Mouse (Mus musculus) kidney, postnatal 10 days (tissue): ENCODE measurements at regions not wholly inside any gene's neighbourhood (a gene's known extent, or its start where the extent isn't known, plus 50 kb on each side); places are given as distances from the start of the nearest gene placed in this dataset.

Source experiments
- DNase-seq: peaks from one replicate; pipeline ENCODE4 v3.0.0; 2021; ENCODE audit warnings: mixed read lengths

DNA sequence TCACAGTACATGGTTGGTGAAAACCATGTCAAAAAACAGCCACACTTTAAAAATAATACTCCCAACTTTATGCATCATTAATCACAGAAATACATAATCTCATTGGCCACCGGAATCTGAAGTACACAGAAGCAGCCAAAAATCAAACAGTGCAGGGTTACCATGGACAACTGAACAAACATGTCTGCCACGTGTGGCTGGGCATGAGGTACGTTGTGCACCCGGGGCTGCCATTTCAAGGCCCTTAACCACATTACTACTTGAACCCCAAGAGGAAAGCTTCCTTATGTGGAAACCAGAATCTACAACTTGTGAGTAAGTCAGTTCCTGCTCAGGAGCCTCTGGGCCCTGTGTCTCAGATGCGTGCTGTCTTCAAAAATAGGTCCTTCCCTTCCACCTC lies 289.9 kb downstream of the Fam49a start:
- peak; percentile 13 for DNase-seq

DNA sequence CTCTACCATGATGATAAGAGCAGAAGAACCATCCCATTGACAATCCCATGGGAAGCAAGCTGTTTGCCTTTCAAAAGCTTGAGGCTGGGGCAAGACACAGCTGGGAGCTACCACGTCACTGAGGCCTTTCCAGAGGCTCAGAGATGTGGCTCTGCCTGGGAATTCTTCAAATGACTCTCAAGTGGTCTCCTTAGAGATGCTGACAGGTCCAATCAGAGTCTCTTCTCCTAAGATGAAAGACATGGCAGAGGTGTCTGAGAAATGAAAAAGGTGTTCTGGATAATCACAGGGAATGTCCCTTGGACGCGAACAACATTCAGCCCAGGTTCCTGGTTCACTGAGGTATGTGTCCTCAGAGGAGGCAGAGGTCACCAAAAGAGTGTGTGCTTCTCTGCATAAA lies 287.7 kb downstream of the Fam49a start:
- DNase-seq: no peak

DNA sequence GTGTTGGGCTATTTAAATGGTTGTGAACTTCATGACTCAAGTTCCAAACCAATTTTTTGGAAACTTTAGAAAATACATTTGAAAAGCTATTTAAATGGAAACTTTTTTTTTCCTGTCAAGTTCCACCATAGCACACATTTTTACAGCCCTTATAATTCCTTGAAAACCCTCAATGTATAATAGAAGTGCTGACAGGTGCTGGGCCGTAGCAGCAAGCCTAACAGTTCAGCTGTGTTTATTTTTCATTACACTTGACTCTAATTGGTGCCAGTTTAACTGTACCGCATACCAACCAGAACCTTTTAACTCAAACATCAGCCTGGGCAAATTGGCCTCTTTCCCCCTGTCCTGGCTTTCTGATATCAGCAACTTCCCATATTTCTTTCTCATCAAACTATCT lies 286.7 kb downstream of the Fam49a start:
- no peak for DNase-seq

DNA sequence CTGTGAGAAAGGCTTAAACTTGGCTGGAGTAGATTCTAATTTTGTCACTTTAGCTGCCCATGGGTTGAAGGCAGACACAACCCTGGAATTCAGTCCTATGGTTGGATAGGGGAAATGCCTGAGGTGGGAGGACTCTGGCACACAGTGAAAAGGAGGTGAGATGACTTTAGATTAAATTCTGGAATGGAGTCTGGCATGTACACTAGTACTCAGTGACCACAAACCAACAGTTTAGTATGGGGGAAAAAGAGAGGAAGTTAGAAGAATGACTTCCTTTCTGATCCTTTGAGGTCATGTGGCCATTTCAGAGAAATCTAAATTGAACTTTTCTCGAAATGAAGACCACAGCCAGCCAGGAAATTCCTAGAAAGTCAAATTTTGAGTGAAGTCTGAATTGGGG lies 285.5 kb downstream of the Fam49a start:
- DNase-seq: no peak

DNA sequence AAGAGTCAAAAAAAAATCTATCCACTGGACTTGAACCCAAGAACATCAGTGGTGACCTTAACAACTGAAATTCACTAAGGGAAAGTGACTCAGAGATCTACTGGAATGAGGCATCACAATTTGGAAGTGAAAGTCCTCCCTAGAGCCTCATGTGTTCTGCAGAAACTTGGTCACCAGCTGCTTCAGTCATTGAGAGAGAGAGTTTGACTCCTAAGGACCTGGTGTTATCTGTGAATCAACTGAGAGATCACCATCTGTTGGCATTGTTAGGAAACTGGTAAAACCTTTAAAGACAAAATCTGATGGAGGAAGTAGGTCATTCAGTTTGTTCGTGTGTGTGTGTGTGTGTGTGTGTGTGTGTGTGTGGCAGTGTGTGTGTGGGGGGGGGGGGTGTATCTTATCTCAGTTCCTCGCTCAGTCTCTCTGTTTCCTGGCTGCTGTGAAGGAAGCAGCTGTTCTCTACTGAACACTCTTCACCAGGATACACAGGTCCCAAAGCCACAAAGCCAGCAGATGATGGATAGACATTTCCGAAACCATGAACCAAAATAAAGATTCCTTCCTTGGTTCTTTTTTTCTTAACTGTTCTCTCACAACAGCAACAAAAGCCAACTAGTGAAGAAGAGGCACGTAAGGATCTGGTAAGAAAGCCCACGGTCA lies 284.6 kb downstream of the Fam49a start:
- DNase-seq: no peak

DNA sequence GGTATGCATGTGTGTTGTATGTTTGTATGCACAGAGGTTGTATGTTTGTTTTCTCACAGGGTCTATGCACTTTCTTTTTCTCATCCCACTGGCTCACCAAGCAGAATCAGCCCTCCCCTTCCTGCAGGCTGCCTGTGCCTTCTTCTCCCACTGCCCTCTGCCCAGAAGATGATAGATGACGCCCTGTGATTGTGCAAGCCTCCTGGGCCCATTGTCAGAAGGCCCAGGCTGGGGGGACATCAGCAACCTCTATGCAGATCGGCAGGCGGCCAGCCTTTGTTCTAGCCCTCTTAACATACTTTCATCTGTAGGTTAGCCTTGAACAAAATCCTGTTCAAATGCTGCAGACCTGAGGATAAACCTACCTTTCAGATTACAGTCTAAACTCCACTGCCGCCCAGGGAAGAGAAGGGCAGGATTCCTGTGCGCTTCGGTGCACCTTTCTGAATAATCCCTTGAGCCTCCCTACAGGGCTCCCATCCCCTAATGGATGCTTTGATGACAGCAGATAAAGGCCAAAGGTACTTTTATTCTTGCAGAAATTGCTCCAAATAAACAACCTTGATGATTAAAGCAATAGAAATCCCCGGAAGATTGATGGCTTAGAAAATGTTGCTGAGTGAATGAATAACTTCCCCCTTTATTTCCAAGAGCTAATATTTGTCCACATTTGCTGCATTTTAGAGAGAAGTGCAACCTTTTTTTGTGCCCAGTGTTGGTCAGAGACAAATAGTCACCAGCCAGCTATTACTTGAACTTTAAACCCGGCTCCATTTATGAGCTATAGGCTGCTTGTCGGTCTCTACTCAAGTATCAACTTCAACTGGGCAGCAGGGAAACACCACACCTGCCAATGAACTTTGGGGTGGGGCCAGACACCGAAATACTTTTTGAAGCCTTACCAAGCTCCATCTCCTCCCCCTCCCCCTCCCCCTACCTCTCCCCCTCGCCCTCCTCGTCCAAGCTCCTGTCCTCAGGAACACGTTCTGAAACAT lies 279.4 kb downstream of the Fam49a start:
- peak; percentile 44 for DNase-seq

DNA sequence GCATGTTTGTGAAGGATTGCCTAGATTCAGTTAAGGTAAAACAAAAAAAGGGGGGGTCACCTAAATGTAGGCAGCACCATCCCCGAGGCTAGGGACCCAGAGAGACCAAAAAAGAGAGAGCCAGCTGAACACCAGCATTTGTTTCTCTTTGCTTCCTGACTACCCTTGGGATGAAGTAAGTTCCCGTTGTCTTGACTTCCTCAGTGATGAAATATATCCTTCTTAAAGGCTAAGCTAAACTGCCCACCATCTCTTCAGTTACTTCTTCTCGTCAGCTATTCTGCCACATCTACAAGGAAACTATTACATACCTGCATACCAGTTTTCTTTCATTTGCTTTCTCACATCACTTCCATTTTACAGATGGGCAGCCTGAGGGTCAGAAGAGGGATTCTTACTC lies 277.4 kb downstream of the Fam49a start:
- DNase-seq: no peak

DNA sequence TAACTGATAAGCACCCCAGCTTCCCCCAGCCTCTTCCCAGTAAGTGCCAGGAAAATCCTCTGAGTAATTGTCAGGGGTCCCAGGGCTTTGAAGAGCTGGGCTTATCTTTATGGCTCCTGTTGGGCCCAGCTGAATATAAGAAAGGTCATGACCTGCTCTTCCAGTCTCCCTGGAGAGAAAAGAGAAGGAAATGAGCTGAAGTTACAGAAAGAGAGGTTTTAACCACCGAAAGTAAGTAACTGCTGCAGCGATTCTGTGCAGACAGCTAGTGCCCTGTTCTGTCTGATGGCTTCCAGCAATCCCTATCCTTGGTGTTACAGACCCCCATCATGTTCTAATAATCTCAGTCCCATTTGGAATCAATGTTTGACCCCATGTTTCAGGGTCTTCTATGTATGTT lies 272.8 kb downstream of the Fam49a start:
- no peak for DNase-seq

DNA sequence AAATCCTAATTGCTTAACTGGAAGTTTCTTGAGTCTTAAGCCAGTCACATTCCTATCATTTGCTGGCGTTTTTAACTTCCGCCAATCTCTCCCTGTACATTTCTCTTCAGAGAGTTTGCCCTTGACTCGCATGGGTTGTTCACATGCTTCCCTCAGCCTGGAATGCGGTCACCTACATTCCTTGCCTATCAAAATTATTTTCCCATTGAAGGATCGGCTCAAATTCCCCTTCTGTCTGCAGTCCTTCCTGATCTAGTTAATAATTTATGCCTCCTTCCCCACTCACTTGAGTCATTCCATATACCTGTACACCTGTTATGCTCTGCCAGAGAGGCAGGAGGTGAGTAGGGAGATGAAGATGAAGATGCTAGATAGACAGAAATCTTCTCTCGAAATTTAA lies 268.9 kb downstream of the Fam49a start:
- peak; percentile 23 for DNase-seq

DNA sequence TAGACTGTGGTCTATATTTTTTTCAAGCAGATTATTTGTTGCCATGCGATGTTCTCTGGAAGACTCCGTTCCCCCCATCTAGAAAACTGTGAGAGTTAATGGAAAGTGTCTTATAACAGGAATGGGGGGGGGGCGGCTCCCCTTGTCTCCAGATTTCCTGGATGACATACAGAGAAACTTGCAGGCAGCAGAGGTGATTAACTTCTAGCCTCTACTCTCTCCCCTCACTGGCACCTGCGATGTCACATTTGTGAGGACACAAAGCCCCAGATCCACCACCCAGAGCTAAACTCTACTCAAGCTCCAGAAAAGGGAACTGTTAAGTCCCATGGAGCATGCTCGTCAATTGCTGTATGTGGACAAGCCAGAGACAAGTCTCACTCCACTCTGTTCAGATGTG lies 267.6 kb downstream of the Fam49a start:
- DNase-seq: no peak

DNA sequence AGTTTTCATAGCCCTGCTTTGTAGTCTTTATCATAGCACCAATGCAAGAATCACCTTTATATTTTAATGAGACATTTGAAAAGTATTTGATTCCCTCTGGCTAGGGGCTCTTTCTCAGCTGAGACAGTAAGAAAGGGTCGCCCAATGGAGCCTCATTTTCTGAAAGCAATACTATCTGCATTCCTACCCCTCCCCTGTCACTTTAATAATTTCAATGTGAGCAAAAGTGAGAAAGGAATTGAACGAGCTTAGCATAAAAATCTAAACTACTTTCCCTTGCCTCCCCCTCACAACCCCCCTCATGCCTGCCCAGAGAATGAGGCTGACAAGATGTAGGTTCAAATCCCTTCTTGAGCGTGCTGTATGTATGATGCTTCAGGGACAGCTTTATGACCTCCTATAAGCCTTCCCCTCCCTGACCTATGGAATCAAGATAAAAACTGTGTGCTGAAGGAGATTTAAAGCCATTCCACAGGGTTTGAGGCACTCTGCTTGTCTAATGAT lies 266.6 kb downstream of the Fam49a start:
- no peak for DNase-seq

DNA sequence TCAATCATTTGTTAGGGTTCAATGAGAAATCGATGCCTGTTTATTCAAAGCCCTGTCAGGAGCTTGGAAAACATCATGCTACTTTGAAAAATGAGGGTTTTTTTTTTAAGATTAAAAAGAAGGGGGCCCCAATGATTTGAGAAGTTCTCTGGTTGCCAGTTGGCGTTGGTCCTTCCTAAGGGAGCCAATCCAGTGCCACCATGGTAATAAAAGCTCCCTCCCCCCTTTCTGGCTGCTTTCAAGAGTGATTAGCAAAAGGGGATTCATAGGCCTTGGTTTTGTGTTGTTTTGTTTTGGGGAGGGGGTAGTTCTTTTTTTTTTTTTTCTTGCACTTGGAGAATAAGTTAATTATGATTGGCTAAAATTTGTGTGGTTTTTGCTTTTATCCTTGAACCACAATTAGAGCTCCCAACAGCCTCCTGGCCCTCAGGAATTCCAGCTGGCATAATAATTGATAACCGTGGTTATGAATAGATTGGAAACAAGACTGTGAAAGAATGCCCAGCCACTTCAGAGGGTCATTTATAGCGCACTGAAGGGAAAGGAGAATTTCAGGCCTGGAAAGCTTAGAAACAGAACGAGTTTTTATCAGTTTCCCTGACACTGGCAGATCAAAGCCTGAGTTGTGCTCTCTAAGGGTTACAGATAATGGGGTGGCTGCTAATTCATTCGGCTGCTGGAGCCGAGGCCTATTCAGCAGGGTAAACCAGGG lies 266.0 kb downstream of the Fam49a start:
- no peak for DNase-seq

DNA sequence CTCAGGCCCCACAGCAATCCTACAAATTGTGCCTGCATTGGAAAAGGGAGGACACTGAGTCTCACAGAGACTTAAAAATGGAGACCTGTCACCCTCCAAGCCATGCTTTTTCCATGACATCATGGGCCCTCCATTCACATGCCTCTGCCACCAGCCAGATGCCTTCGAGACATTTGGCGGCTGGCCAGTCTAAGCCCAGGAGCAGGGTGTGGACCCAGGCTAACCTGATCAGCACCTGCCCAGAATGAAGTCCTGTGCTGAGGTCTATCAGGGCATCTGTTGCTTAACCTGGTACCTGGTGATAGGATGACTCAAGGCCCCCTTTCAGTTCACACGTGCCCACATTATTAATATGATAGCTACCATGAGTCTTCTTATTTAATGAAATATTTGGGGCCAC lies 265.4 kb downstream of the Fam49a start:
- peak; percentile 51 for DNase-seq

DNA sequence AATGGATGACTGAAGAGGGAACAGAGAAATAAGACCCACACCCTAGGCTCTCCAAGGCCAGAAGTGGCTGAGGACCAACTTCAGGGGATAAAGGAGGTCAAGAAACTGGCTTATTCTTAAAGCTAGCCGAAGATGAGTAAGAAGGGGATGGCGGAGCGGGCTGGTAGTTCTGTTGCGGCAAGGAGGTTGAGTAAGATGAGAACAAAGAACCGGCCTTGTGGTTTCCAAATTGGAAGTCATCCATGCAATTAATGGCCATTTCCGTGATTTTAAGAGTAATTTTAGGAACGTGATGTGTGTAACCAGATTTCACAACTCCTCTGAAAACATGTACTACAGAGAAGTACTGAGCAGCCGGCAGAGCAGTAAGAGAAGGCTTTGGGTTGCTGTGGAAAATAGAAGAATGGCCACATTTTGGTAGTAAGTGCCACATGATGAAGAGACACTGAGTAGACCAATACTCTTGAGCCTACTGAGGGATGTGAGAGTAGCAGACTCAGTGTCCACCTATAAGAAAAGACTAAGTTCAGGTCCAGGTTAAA lies 258.4 kb downstream of the Fam49a start:
- no peak for DNase-seq

DNA sequence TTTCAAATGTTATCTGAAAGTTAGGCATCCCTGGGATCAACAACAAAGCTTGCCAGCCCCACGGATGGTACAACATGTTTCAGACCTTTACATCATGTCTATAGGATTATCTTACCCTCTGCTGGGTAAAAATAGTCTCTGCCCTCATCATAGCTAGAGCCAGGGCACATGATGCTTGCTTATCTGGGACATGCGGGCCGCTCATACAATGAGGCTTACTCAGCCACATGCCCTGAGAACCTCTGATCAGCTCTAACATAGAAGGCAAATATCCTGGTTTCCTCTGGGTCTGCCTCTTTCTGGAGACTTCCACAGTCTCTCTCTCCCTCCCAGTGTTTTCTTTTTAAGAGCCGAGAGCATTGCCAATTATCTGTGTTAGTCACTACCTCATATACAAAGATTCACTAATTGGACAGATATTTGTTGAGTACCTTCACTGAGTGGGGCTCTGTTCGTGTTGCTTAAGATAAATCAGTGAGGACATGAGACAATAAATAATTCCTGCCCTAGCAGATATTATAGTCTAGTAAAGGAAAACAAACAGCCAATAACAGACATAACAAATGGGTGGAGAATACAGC lies 256.6 kb downstream of the Fam49a start:
- no peak for DNase-seq

DNA sequence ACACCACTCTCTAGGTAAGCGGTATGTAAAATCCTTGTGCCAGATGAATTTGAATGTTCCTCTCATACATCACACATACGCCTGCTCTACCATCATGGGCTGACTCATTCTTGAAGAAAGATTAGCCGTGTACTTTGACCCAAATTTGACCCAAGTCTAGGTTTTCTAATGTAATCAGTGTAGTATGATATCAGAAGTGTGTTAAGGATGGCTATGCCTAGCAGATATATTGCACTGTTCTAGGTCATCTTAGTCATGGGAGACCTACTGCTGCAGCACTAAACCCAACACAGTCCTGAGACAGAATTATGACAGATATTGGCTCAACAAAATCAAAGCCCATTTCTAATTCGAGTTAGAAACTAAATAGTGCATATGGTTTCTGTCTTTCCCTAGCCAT lies 255.1 kb downstream of the Fam49a start:
- DNase-seq: no peak

DNA sequence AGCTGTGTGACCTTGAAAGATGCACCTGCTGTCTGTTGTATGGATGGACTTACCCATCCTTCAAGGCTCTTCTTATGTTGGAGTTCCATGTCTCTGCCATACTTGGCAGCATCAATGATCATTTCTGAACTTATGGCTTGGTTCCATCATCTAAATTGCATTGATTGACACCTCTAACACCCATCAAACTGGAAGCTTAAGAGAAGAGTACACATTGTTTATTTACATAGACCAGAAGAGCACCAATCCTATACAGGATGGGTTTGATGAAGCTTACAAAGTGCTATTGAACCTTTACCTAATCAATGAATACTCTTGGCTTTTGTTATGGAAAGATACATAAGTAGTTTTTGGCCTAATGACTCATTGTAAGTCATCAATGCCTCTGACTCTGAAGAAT lies 248.8 kb downstream of the Fam49a start:
- no peak for DNase-seq

DNA sequence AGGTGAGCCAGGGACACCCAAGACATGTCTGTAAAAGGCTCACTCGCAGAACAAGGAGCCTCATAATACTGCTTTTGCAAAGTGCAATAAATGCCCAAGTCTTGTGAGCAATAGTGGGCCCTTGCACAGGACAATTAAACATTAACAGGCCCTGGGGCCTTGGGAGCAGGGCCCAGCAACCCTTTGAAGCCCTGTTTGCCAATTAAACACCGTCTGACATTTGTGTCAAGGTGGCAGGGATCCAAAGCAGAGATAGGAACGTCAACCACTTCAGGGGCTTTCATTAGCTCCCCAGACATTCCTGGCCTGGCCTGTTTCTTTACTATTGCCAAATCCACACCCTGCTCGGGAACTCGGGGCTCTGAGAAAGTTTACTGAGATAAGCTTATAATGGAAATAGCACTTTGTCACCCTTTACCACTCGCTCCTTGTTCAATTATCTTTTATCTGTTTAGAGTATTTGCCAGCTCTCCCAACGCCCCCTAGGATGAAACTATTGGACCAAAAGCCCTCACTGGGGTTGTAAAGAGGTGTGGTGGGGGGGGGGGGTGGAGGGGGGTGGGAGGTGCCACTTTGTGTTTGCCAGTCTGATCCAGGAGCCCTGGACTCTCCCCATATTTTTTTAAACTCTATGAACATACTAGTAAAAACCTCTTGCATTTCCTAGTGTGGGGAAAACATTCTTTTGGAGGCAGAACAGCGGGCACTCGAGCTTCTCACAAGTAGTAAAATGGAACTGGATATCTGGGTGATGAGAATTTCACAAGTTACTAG lies 247.4 kb downstream of the Fam49a start:
- DNase-seq: peak; percentile 64

DNA sequence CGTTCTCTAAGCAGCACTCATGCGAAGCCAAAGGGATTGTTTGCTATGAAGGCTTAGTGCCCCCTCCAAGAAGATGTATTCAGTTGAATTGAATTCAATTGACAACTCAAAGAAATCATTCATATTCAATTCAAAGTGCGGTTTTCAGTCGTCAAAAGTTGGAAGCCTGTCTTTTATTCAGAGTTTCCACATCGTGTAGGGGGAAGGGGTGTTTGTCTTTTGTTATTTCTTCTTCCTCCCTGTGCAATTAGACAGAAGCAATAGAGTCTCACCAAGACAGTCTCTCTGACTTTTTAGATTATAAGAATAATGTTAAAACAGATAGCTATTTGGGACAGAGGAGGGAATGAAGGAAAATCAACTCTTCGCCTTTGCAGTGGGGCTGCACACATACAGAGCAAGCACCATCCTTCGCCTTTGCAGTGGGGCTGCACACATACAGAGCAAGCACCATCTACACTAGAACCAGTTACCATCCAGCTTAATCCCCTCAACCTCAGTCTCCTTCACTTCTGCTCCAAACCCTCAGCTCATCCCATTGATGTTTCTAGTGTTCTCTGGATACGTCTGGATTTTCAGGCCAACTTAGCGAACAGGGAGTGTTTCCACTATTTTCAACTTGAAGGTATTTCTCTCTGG lies 246.7 kb downstream of the Fam49a start:
- no peak for DNase-seq

DNA sequence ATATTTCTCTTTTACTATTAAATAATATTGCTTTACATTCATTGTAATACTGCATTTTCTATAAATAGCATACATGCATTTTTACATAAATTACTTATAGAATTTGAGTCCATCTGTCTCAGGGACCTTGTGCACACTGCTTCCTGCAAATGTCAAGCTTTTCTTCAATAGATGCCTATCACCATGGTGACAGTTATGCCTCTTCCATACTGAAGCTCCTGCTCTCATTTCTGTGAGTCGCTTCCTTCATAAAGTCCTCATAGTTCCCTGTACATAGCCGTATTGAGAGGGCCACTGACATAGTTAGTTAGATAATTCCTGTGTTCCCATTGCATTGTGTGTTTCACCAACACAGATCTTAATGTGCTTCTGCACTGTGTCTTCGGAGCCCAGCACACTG lies 244.7 kb downstream of the Fam49a start:
- no peak for DNase-seq

DNA sequence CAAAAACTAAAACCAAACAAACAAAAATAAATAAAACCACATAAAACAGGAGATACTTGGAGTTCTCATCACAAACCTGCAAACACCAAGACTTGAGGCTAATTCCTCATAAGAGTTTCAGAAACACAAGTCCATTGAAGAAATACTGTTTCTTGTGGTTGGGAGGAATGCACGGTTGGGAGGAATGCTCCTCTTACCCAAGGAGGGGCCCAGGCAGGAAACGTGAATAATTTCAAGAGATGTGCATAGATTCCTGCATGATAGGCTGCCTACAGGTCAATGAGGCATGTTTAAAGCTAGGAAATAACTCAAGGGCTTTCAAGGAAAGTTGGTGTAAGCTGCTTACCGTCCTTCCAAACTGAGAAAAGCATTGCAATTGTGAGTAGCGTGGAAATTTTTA lies 243.7 kb downstream of the Fam49a start:
- no peak for DNase-seq
